Comparison of ENCODE assay signal across 24 mouse cellular contexts in the genomic region with DNA sequence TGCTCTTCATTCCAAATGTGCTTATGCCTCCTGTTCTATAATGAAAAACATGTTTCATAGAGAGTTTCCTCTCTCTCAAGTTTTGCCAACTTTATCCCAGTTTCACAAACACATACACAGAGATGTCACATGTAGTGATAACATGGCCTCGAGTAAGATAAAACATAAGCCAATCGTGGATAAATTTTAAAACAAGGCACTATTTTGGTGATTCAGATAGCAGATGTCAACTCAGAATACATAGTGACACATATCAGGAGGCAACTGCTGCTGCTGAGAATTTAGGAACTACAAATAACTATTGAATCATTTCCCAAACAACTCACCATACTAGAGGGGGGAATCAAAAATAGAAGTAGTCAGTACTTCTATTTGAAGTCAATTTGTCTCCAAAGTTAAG.
DNase-seq lines count a peak whose midpoint lies in the region; ATAC-seq and TF ChIP-seq lines count a peak whose summit lies in the region.
"Had no signal": no experiment of that assay in that cellular context is flagged by ENCODE, and none has a peak within 500 bp of the region (broad histone marks: within the 10 kb centered on the region; RNA-seq: fewer than 3 reads in every experiment).

No protein-coding gene starts in this region.

- H3K9me3 ChIP-seq in lung, embryonic 14.5 days (ENCODE audit: low read depth, low read length) = no peaks in the 10 kb centered on the region
- no peaks in the 10 kb centered on the region for H3K9me3 ChIP-seq in forebrain, embryonic 16.5 days (ENCODE audit: control insufficient read depth, low read length)
- H3K9me3 ChIP-seq: embryonic facial prominence, embryonic 15.5 days; G1E; heart, embryonic 15.5 days; hindbrain, embryonic 13.5 days had no signal

- no peaks in the 10 kb centered on the region for H3K36me3 ChIP-seq in lung, embryonic 14.5 days (ENCODE audit: insufficient read depth)
- no peaks in the 10 kb centered on the region for H3K36me3 ChIP-seq in forebrain, embryonic 16.5 days (ENCODE audit: control insufficient read depth, insufficient read depth)
- H3K36me3 ChIP-seq: embryonic facial prominence, embryonic 15.5 days; G1E; heart, embryonic 15.5 days; hindbrain, embryonic 13.5 days had no signal

- ATAC-seq in frontal cortex, adult (ENCODE audit: low TSS enrichment) = peak; percentile 67
- no peak for ATAC-seq in lung, embryonic 14.5 days (ENCODE audit: insufficient read depth)
- peak; percentile 84 for ATAC-seq in forebrain, embryonic 16.5 days
- ATAC-seq: CD4-positive, CD25-positive, alpha-beta regulatory T cell, adult 4 months; hindbrain, postnatal 0 days had no signal

- H3K27ac ChIP-seq in lung, embryonic 14.5 days (ENCODE audit: low read depth) = no peak overlapping the region
- H3K27ac ChIP-seq in forebrain, embryonic 16.5 days (ENCODE audit: low read length) = no peak overlapping the region
- H3K27ac ChIP-seq: embryonic facial prominence, embryonic 15.5 days; heart, adult 2 months; heart, embryonic 15.5 days; hindbrain, embryonic 13.5 days; hindbrain, postnatal 0 days had no signal

- DNase-seq in frontal cortex, postnatal 14 days (ENCODE audit: low spot score in 2 of 2) = no peak
- peak; percentile 41 for DNase-seq in lung, embryonic 14.5 days
- DNase-seq in lung, postnatal 25 days (ENCODE audit: low spot score) = no peak
- DNase-seq in adrenal gland, adult 8-10 months = no peak
- no peak for DNase-seq in adrenal gland, adult (ENCODE audit: inconsistent age in 2 of 2, low spot score in 1 of 2)
- DNase-seq: adrenal gland, postnatal 14 days; cerebellum, adult 11 months; cerebellum, adult 8-10 months; cerebellum, postnatal 14 days; embryo, embryonic 11 days; gastrocnemius, postnatal 10 days; heart, adult 2 months; heart, postnatal 14 days; kidney, adult 11 months had no signal

- H3K4me3 ChIP-seq in lung, embryonic 14.5 days (ENCODE audit: low read depth, low read length) = no peak overlapping the region
- no peak overlapping the region for H3K4me3 ChIP-seq in forebrain, embryonic 16.5 days (replicated peaks; ENCODE audit: low read length)
- H3K4me3 ChIP-seq: embryonic facial prominence, embryonic 15.5 days; erythroblast, embryonic 14.5 days; heart, adult 2 months; heart, embryonic 15.5 days; hindbrain, embryonic 13.5 days had no signal

- no peaks in the 10 kb centered on the region for H3K4me1 ChIP-seq in lung, embryonic 14.5 days (ENCODE audit: insufficient read depth)
- H3K4me1 ChIP-seq in forebrain, embryonic 16.5 days (replicated peaks; ENCODE audit: control insufficient read depth, insufficient read depth, low read length) = no peaks in the 10 kb centered on the region
- H3K4me1 ChIP-seq: embryonic facial prominence, embryonic 15.5 days; heart, embryonic 15.5 days had no signal

- 27% methylated on average over 2 of the region's 2 CpGs for WGBS in lung, embryonic 14.5 days
- WGBS in forebrain, embryonic 16.5 days = 76% methylated on average over 2 of the region's 2 CpGs

- no peak overlapping the region for H3K4me2 ChIP-seq in lung, embryonic 14.5 days
- no peak overlapping the region for H3K4me2 ChIP-seq in forebrain, embryonic 16.5 days (ENCODE audit: low read length)
- H3K4me2 ChIP-seq: embryonic facial prominence, embryonic 15.5 days; heart, embryonic 11.5 days; heart, embryonic 15.5 days; hindbrain, embryonic 13.5 days had no signal

- no peak for TF ChIP-seq CTCF in lung, embryonic 14.5 days (IDR thresholded peaks at IDR 0.05; ENCODE audit: low read depth)

- no peaks in the 10 kb centered on the region for H3K27me3 ChIP-seq in lung, embryonic 14.5 days (ENCODE audit: insufficient read depth, low read length)
- 0 out of 2 replicates have a peak, but pooled peaks cover 2% of the 10 kb centered on the region for H3K27me3 ChIP-seq in forebrain, embryonic 16.5 days (replicated peaks; ENCODE audit: control insufficient read depth, insufficient read depth, low read length)
- H3K27me3 ChIP-seq: embryonic facial prominence, embryonic 15.5 days; hindbrain, embryonic 13.5 days had no signal

- H3K9ac ChIP-seq in lung, embryonic 14.5 days = no peak overlapping the region
- no peak overlapping the region for H3K9ac ChIP-seq in forebrain, embryonic 16.5 days (replicated peaks; ENCODE audit: low read depth, low read length)
- H3K9ac ChIP-seq: embryonic facial prominence, embryonic 15.5 days; heart, embryonic 15.5 days; hindbrain, embryonic 13.5 days had no signal
